Comparison of ENCODE assay signal across 8 mouse cellular contexts in genomic region chr12:79131178-79131675, GRCm38 (mm10). TPM values are rescaled to one million over a fixed set of nuclear protein-coding genes. Genes with fewer than 3 reads are reported as not detected.
DNase-seq lines count a peak whose midpoint lies in the region; ATAC-seq and TF ChIP-seq lines count a peak whose summit lies in the region.

No protein-coding gene starts in this region.

- no peak for TF ChIP-seq POLR2A in spleen, adult 2 months (IDR thresholded peaks at IDR 0.05; ENCODE audit: low read depth, low read length)

- no peak for TF ChIP-seq CTCF in spleen, adult 2 months (IDR thresholded peaks at IDR 0.05; ENCODE audit: extremely low read depth, insufficient read depth, insufficient read length, insufficient replicate concordance)

- DNase-seq in cerebellum, postnatal 10 days = peak; percentile 41 to 55
- DNase-seq in cerebellum, adult 11-12 months = no peak
- DNase-seq in spleen, adult 2 months (ENCODE audit: low read depth in 1 of 2, low spot score in 2 of 2) = no peak
- no peak for DNase-seq in spleen, postnatal 4 days (ENCODE audit: low spot score in 2 of 2)
- peak; percentile 61 for DNase-seq in intestine, embryonic 14.5 days (ENCODE audit: low spot score)
- peak; percentile 35 for DNase-seq in neural tube, embryonic 11.5 days (ENCODE audit: low spot score)
- DNase-seq in urinary bladder, postnatal 25 days (ENCODE audit: low spot score) = no peak
- no peak for DNase-seq in layer of hippocampus, adult 9-11 months

- ATAC-seq in intestine, embryonic 14.5 days (replicated peaks; ENCODE audit: low FRiP score, low TSS enrichment, low read depth) = peak; percentile 15; the same call in 1 of the 2 replicates
- no peak for ATAC-seq in neural tube, embryonic 11.5 days (ENCODE audit: insufficient read depth, low FRiP score, low TSS enrichment)

- WGBS in spleen, adult 2 months = 5% methylated on average over 22 of the region's 22 CpGs
- WGBS in intestine, embryonic 14.5 days = 2% methylated on average over 22 of the region's 22 CpGs
- WGBS in neural tube, embryonic 11.5 days = under 1% methylated on average over 22 of the region's 22 CpGs

- no peaks in the 10 kb centered on the region for H3K36me3 ChIP-seq in spleen, adult 2 months (ENCODE audit: control insufficient read depth, insufficient read depth, low read length)
- H3K36me3 ChIP-seq in intestine, embryonic 14.5 days (ENCODE audit: control insufficient read depth, insufficient read depth, low read length) = no peaks in the 10 kb centered on the region
- H3K36me3 ChIP-seq in neural tube, embryonic 11.5 days (ENCODE audit: control insufficient read depth, insufficient read depth, low read length) = no peaks in the 10 kb centered on the region

- H3K27ac ChIP-seq in spleen, adult 2 months (ENCODE audit: insufficient read depth, low read length) = no peak overlapping the region
- no peak overlapping the region for H3K27ac ChIP-seq in intestine, embryonic 14.5 days (ENCODE audit: low read depth)
- H3K27ac ChIP-seq in neural tube, embryonic 11.5 days (ENCODE audit: low read depth, low read length) = no peak overlapping the region

- H3K4me3 ChIP-seq in spleen, adult 2 months (ENCODE audit: extremely low read depth, insufficient read depth, insufficient read length) = peak overlapping the region; percentile 50; the same call in 1 of the 2 replicates
- H3K4me3 ChIP-seq in intestine, embryonic 14.5 days (ENCODE audit: low read depth, low read length) = peak overlapping the region; percentile 41
- H3K4me3 ChIP-seq in neural tube, embryonic 11.5 days (ENCODE audit: low read depth, low read length) = peak overlapping the region; percentile 44

- no peaks in the 10 kb centered on the region for H3K9me3 ChIP-seq in intestine, embryonic 14.5 days (ENCODE audit: control insufficient read depth, low read length)
- H3K9me3 ChIP-seq in neural tube, embryonic 11.5 days (ENCODE audit: control insufficient read depth, low read length) = no peaks in the 10 kb centered on the region

- H3K9ac ChIP-seq in intestine, embryonic 14.5 days (ENCODE audit: low read length) = 0 out of 2 replicates have a peak overlapping the region, but pooled peaks have one; percentile 20
- peak overlapping the region; percentile 39 for H3K9ac ChIP-seq in neural tube, embryonic 11.5 days (ENCODE audit: low read length)

- H3K27me3 ChIP-seq in spleen, adult 2 months (ENCODE audit: control insufficient read depth, insufficient read depth, low read length) = peaks cover 12% of the 10 kb centered on the region
- H3K27me3 ChIP-seq in intestine, embryonic 14.5 days (replicated peaks; ENCODE audit: control insufficient read depth, insufficient read depth, low read length) = peaks cover 31% of the 10 kb centered on the region
- peaks cover 24% of the 10 kb centered on the region for H3K27me3 ChIP-seq in neural tube, embryonic 11.5 days (ENCODE audit: control insufficient read depth, insufficient read depth, low read length)

- H3K4me2 ChIP-seq in intestine, embryonic 14.5 days (ENCODE audit: low read length) = peak overlapping the region; percentile 88
- peak overlapping the region; percentile 84 for H3K4me2 ChIP-seq in neural tube, embryonic 11.5 days (ENCODE audit: low read depth)

- peaks cover 6% of the 10 kb centered on the region; the same call in 1 of the 2 replicates for H3K4me1 ChIP-seq in spleen, adult 2 months (ENCODE audit: control insufficient read depth, insufficient read depth, insufficient read length)
- peaks cover 12% of the 10 kb centered on the region for H3K4me1 ChIP-seq in intestine, embryonic 14.5 days (replicated peaks; ENCODE audit: control insufficient read depth, insufficient read depth, low read length)
- H3K4me1 ChIP-seq in neural tube, embryonic 11.5 days (ENCODE audit: control insufficient read depth, insufficient read depth, low read length) = no peaks in the 10 kb centered on the region

RNA-seq across cellular contexts. Expression of gene Arg2, which starts 0.7 kb away (rescaled TPM):
- polyA plus RNA-seq in spleen, adult 2 months (2012; rRNA removed) = 0.47 and 0.76 TPM in 2 replicates
- 0.46 and 0.91 TPM in 2 replicates for polyA plus RNA-seq in intestine, embryonic 14.5 days (2014; fragmentation: Nextera tagmentation; extraction: Ambion mirVana)
- 6.0 and 7.8 TPM in 2 replicates for polyA plus RNA-seq in neural tube, embryonic 11.5 days (2014; fragmentation: Nextera tagmentation; extraction: Ambion mirVana)

RNA-seq across cellular contexts. Expression of gene Vti1b, which starts 41.2 kb away (rescaled TPM):
- polyA plus RNA-seq in spleen, adult 2 months (2012; rRNA removed) = 25.0 and 25.6 TPM in 2 replicates
- 85.4 and 94.7 TPM in 2 replicates for polyA plus RNA-seq in intestine, embryonic 14.5 days (2014; fragmentation: Nextera tagmentation; extraction: Ambion mirVana)
- polyA plus RNA-seq in neural tube, embryonic 11.5 days (2014; fragmentation: Nextera tagmentation; extraction: Ambion mirVana) = 103 and 105 TPM in 2 replicates

RNA-seq across cellular contexts. Expression of gene Pigh, which starts 41.8 kb away (rescaled TPM):
- polyA plus RNA-seq in spleen, adult 2 months (2012; rRNA removed) = 9.0 and 14.9 TPM in 2 replicates
- 27.3 and 33.5 TPM in 2 replicates for polyA plus RNA-seq in intestine, embryonic 14.5 days (2014; fragmentation: Nextera tagmentation; extraction: Ambion mirVana)
- 25.5 and 26.5 TPM in 2 replicates for polyA plus RNA-seq in neural tube, embryonic 11.5 days (2014; fragmentation: Nextera tagmentation; extraction: Ambion mirVana)

Comparison
In these comparisons a context has a peak if more than half of its experiments do, and no peak if none do; other contexts are left out.
1. DNase-seq: peak in cerebellum, postnatal 10 days (2 of 2), intestine, embryonic 14.5 days (single experiment) and neural tube, embryonic 11.5 days (single experiment); none in cerebellum, adult 11-12 months (single experiment), spleen, adult 2 months (0 of 2), spleen, postnatal 4 days (0 of 2), urinary bladder, postnatal 25 days (single experiment) and layer of hippocampus, adult 9-11 months (single experiment).
2. Peak in every context shown above with its lines, with median percentiles within 50 percentile points of each other: H3K4me3 ChIP-seq.